Mouse (Mus musculus): ENCODE measurements around the gene Rbbp4. TPM values are rescaled to one million over a fixed set of nuclear protein-coding genes. Genes with fewer than 3 reads are reported as not detected.
A peak's percentile ranks its signal among the peaks of the same experiment; 100 is the strongest.

The Rbbp4 gene
- total and polyA plus RNA-seq, 3 experiments = 50.9 to 127 TPM; not detected in 1

DNA sequence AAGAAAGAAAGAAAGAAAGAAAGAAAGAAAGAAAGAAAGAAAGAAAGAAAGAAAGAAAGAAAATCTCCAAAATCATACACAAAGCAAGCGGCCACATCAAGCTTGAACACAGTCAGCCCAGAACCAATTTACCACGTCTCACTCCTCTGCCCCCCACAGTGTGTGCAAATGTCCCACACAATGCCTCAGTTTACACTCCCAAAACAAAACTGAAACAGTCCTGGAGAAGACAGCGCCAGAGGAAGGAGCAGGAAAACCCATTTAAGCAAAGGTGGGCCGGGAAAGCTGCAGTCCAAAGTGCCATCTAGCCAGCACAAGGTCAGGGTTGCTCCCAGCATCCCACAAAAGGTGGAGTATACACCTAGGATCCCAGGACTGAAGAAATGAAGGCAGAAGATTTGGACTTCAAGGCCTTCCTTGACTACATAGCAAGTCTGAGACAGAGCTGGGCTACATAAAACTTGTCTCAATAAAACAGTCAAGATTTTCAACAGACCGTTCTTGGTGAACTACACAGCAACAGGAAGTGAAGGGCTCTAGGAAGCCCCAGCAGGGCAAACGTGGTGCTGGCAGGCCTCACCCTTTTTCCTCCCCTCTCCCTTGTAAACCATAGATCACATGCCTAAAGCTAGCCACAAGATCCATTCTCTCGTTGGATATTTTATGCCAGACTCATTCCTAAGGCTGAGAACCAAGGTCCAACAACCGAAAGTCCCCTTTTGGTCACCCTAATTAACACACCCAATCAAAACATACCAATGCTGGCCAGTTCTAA, 38.2 kb upstream of the Rbbp4 start:
- H3K79me2 ChIP-seq (ENCODE audit: control insufficient read depth, insufficient read depth, low read length, poor library complexity) = no peaks in the 10 kb centered on the region; the same call in 1 of the 2 replicates
- no peak for TF ChIP-seq POLR2AphosphoS5 (IDR thresholded peaks at IDR 0.05; ENCODE audit: borderline replicate concordance, low read depth, low read length)
- no peak for TF ChIP-seq CTCF (IDR thresholded peaks at IDR 0.05 in 2 of 3, conservative IDR thresholded peaks at IDR 0.05 in 1 of 3; ENCODE audit: control insufficient read depth in 1 of 3, insufficient read depth in 1 of 3, low read depth in 2 of 3, low read length in 3 of 3, poor library complexity in 1 of 3, severe bottlenecking in 1 of 3)
- TF ChIP-seq SIN3A (IDR thresholded peaks at IDR 0.05; ENCODE audit: low read length) = no peak
- H3K27me3 ChIP-seq (ENCODE audit: control insufficient read depth in 1 of 2, insufficient read depth in 2 of 2, low read length in 2 of 2) = peaks cover 0 to 3% of the 10 kb centered on the region in 2 experiments; a peak in 2 of 4 replicates
- no peak overlapping the region for H3K27ac ChIP-seq (ENCODE audit: control insufficient read depth, low read depth, low read length)
- H3K4me1 ChIP-seq (ENCODE audit: control insufficient read depth in 1 of 2, insufficient read depth in 2 of 2, low read length in 2 of 2) = peaks cover 0 to 7% of the 10 kb centered on the region in 2 experiments; a peak in 2 of 4 replicates
- H3K9me3 ChIP-seq (replicated peaks; ENCODE audit: insufficient read depth, low read length) = no peaks in the 10 kb centered on the region
- no peak for DNase-seq (ENCODE audit: low read depth, low spot score)
- H3K4me3 ChIP-seq (ENCODE audit: control insufficient read depth in 1 of 2, insufficient read depth in 1 of 2, low read depth in 2 of 2, low read length in 2 of 2) = no peak overlapping the region
- no peak overlapping the region for H3K9ac ChIP-seq (ENCODE audit: control insufficient read depth, low read depth, low read length, poor library complexity, severe bottlenecking)
- peaks cover 0 to 3% of the 10 kb centered on the region in 2 experiments; a peak in 2 of 4 replicates for H3K36me3 ChIP-seq (ENCODE audit: control insufficient read depth in 1 of 2, insufficient read depth in 2 of 2, low read length in 2 of 2)

DNA sequence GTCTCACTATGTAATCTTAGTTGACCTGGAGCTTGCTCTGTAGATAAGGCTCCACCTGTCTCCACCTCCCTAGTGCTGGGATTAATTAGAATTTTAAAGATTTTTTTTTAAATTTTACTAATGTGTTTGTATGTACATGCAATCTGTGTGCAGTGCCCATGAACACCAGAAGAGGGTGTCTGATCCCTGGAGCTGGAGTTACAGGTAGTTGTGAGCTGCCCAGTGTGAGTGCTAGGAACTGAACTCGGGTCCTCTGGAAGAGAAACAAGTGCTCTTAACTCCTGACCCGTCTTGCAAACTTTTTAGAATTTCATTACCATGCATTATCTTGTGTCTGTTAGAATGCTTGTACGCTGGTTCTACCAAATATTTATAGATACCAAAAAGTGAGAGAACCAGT, 36.2 kb upstream of the Rbbp4 start:
- Histone ChIP-seq H3K79me2 (ENCODE audit: control insufficient read depth, insufficient read depth, low read length, poor library complexity) (no peaks in the 10 kb centered on the region), H3K4me3 (ENCODE audit: control insufficient read depth in 1 of 2, insufficient read depth in 1 of 2, low read depth in 2 of 2, low read length in 2 of 2) (no peak overlapping the region), H3K27me3 (ENCODE audit: control insufficient read depth in 1 of 2, insufficient read depth in 2 of 2, low read length in 2 of 2) (no peaks in the 10 kb centered on the region), H3K36me3 (ENCODE audit: control insufficient read depth in 1 of 2, insufficient read depth in 2 of 2, low read length in 2 of 2) (peaks cover 0 to 3% of the 10 kb centered on the region in 2 experiments; a peak in 2 of 4 replicates), H3K27ac (ENCODE audit: control insufficient read depth, low read depth, low read length) (no peak overlapping the region), H3K9me3 (replicated peaks; ENCODE audit: insufficient read depth, low read length) (no peaks in the 10 kb centered on the region), H3K4me1 (ENCODE audit: control insufficient read depth in 1 of 2, insufficient read depth in 2 of 2, low read length in 2 of 2) (peaks cover 0 to 7% of the 10 kb centered on the region in 2 experiments; a peak in 2 of 4 replicates), H3K9ac (ENCODE audit: control insufficient read depth, low read depth, low read length, poor library complexity, severe bottlenecking) (no peak overlapping the region)
- DNase-seq (ENCODE audit: low read depth, low spot score) = no peak
- TF ChIP-seq MYB (IDR thresholded peaks at IDR 0.05; ENCODE audit: low read depth, low read length) = no peak
- TF ChIP-seq ZNF384 (IDR thresholded peaks at IDR 0.05; ENCODE audit: low read depth, low read length) = no peak
- TF ChIP-seq BHLHE40 (IDR thresholded peaks at IDR 0.05; ENCODE audit: borderline replicate concordance, low read depth, low read length) = no peak
- TF ChIP-seq CTCF (IDR thresholded peaks at IDR 0.05 in 2 of 3, conservative IDR thresholded peaks at IDR 0.05 in 1 of 3; ENCODE audit: control insufficient read depth in 1 of 3, insufficient read depth in 1 of 3, low read depth in 2 of 3, low read length in 3 of 3, poor library complexity in 1 of 3, severe bottlenecking in 1 of 3) = peak in 2 of 3 experiments; percentile 19 to 23; a peak in 2 of 6 replicates
- peak; percentile 16 for TF ChIP-seq RAD21 (IDR thresholded peaks at IDR 0.05; ENCODE audit: low read depth, low read length)
- no peak for TF ChIP-seq UBTF (IDR thresholded peaks at IDR 0.05; ENCODE audit: borderline replicate concordance, insufficient read depth, low read depth, low read length)

DNA sequence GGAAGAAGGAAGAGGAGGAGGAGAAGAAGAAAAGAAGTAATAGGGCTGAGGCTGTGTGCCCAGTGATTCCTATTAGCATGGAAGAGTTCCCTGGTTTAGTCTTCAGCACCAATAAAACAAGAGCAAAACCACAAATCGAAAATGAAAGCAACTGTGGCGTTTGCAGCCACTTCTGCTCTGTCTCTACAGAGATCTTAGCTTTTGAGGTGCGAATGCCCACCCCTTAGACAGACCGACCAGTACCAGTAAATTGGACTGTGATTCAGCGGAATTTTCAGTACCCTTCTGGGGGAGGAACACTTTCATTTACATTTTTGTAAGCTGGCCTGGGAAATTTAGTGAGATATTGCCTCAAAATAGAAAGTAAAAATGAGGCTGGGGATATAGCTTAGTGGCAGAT, 30.1 kb upstream of the Rbbp4 start:
- no peak for DNase-seq (ENCODE audit: low read depth, low spot score)
- TF ChIP-seq ETS1 (IDR thresholded peaks at IDR 0.05; ENCODE audit: low read depth, low read length) = no peak
- Histone ChIP-seq H3K27me3 (ENCODE audit: control insufficient read depth in 1 of 2, insufficient read depth in 2 of 2, low read length in 2 of 2) (no peaks in the 10 kb centered on the region), H3K4me3 (ENCODE audit: control insufficient read depth in 1 of 2, insufficient read depth in 1 of 2, low read depth in 2 of 2, low read length in 2 of 2) (peak overlapping the region in 1 of 2 experiments; percentile 40; a peak in 1 of 4 replicates), H3K36me3 (ENCODE audit: control insufficient read depth in 1 of 2, insufficient read depth in 2 of 2, low read length in 2 of 2) (peaks cover 0 to 3% of the 10 kb centered on the region in 2 experiments; a peak in 2 of 4 replicates), H3K79me2 (ENCODE audit: control insufficient read depth, insufficient read depth, low read length, poor library complexity) (no peaks in the 10 kb centered on the region), H3K4me1 (ENCODE audit: control insufficient read depth in 1 of 2, insufficient read depth in 2 of 2, low read length in 2 of 2) (peaks cover 0 to 4% of the 10 kb centered on the region in 2 experiments; a peak in 2 of 4 replicates), H3K9ac (ENCODE audit: control insufficient read depth, low read depth, low read length, poor library complexity, severe bottlenecking) (no peak overlapping the region), H3K9me3 (replicated peaks; ENCODE audit: insufficient read depth, low read length) (no peaks in the 10 kb centered on the region), H3K27ac (ENCODE audit: control insufficient read depth, low read depth, low read length) (no peak overlapping the region)

All from MEL (cell line).